Mouse (Mus musculus): ENCODE measurements around the gene Wdr73. TPM values are rescaled to one million over a fixed set of nuclear protein-coding genes. Genes with fewer than 3 reads are reported as not detected.
A peak's percentile ranks its signal among the peaks of the same experiment; 100 is the strongest.
"Not testable (repeated sequence)": the region's sequence is repeated elsewhere in the genome, so short reads cannot be mapped to it uniquely, and the experiment has no call there.

Wdr73 gene
- polyA plus RNA-seq (2015; fragmentation: Nextera tagmentation; extraction: Ambion mirVana), result 26.3 and 27.4 TPM in 2 replicates

DNA sequence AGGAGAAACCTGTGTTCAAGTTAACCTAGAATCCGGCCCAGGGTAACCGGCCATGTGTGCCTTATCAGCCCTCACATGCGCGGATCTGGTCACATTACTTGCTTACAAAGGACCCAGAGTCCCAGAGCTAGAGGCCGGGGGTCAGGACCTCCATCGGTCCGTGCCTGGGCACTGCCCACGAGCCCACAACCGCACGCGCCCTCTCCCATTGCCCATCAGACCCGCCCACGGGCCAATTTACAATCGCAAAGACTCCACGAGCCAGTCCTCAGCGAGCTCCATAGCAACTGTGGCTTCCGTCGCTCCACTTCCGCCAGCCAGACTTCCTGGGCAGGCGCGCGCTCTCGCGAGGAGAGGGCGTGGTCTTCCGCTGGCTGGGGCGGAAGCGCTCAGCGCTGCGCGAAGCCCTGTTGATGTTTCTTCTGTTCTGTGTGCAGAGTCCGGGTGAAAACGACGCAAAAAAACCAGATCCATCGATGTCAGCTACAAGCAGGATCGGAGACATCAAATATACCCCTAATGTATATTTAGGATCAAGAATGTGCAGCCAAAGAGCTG lies at the start of gene Wdr73:
Gene Wdr73, minus strand, starts transcription at position 326 of the 558 bp plus-strand sequence.
- under 1% methylated on average over 36 of the region's 36 CpGs for WGBS
- ATAC-seq (ENCODE audit: insufficient number of reproducible peaks, low FRiP score, low TSS enrichment, low read depth), result peak; percentile 90
- H3K27me3 ChIP-seq, result no peaks in the 10 kb centered on the region
- peak within 1 kb of the TSS; percentile 87 for H3K4me3 ChIP-seq
- peak within 1 kb of the TSS; percentile 91 for H3K27ac ChIP-seq
- peak within 1 kb of the TSS; percentile 84 for H3K4me2 ChIP-seq
- peak within 1 kb of the TSS; percentile 69 for H3K9ac ChIP-seq
- peaks cover 31% of the 10 kb centered on the region for H3K36me3 ChIP-seq
- H3K4me1 ChIP-seq, result peaks cover 28% of the 10 kb centered on the region
- H3K9me3 ChIP-seq, result no peaks in the 10 kb centered on the region

DNA sequence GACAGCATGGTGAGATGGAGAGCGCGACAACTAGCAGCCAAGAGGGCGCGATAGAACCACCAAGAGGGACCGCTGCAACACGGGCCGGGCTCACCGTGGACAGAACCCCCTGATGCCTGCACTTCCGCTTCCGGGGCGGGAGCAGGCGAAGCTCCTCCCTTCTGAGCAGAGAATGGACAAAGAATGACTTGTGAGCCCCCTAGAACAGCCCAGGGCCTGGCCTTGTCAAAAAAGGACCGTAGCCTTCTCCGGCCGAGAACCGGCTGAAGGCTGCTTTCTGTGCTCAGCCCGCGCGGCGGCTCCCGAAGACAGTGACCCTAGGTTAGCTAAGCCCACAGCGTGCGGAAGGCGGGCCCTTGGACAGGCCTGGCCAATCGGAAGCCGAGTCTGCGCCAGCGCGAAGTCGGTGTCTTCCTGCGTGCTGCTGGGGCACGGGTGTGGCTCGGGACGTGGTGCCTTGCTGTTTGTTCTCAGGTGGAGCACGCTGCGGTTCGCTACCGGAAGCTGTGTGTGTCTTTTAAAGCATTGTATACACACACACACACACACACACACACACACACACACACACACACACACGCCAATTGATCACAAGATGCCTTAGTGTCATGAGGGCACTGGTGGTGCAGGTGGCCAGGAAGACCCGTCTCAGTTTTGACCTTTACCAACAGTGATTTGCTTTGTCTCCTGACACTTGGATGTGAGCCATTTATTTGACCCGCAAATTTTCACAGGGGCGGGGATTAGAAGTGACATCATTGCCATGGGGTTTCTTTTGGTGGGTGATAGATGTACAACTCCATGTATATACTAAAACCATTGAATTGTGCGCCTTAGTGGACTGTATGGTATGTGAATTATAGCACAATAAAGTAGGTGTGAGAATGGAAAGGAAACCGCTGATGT lies 46.6 kb upstream of the Wdr73 start, which contains the start of gene Sec11a:
Gene Sec11a, minus strand, starts transcription at position 336 of the 906 bp plus-strand sequence.
- peak within 1 kb of the TSS; percentile 97 for H3K27ac ChIP-seq
- WGBS, result 1% methylated on average over 44 of the region's 44 CpGs
- H3K9ac ChIP-seq, result peak within 1 kb of the TSS; percentile 80
- H3K36me3 ChIP-seq, result peaks cover 2% of the 10 kb centered on the region; the same call in 1 of the 2 replicates
- no peaks in the 10 kb centered on the region for H3K27me3 ChIP-seq
- peak within 1 kb of the TSS; percentile 58 for H3K4me2 ChIP-seq
- H3K4me3 ChIP-seq, result peak within 1 kb of the TSS; percentile 82
- peaks cover 13% of the 10 kb centered on the region; the same call in 1 of the 2 replicates for H3K4me1 ChIP-seq
- H3K9me3 ChIP-seq, result no peaks in the 10 kb centered on the region
- peak; percentile 97 for ATAC-seq (ENCODE audit: insufficient number of reproducible peaks, low FRiP score, low TSS enrichment, low read depth)

DNA sequence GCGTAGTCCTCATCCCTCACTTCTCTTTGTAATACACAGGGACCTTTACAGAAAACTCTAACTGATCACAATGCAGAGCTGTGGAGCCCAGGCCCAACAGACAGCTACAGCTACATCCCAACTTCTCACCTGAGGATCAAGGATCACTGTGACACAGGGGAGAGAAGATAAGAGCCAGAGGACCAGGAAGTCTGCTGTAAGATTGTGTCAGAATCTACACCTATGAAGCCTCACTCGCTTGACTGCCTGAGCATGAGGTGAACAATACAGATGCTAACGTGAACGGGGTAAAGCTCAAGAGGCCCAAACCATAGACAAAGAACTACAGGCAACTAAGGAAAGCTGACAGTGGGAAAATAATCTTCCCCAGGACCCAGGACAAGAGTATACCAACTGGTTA lies 38.7 kb upstream of the Wdr73 start:
- Histone ChIP-seq H3K9me3 (no peaks in the 10 kb centered on the region), H3K9ac (no peak overlapping the region), H3K27ac (no peak overlapping the region), H3K36me3 (peaks cover 12% of the 10 kb centered on the region), H3K4me3 (no peak overlapping the region), H3K27me3 (no peaks in the 10 kb centered on the region), H3K4me2 (no peak overlapping the region), H3K4me1 (no peaks in the 10 kb centered on the region)
- WGBS, result 96% methylated on average over 4 of the region's 4 CpGs
- no peak for ATAC-seq (ENCODE audit: insufficient number of reproducible peaks, low FRiP score, low TSS enrichment, low read depth)

DNA sequence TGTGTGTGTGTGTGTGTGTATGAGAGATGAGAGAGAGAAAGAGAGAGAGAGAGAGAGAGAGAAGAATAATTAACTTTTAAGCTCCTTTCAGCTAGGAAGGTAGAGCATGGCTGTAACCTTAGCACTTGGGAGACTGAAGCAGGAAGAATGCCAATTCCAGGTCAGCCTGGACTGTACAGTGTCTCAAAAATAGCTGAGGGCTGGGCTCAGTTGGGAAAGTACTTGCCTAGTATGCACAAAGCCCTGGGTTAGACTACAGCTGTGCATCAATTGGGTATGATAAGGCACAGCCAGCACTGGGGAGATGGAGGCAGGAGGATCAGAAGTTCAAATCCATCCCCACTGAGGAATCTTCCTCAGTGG lies 36.2 kb upstream of the Wdr73 start:
- H3K4me1 ChIP-seq; H3K27ac ChIP-seq; H3K4me3 ChIP-seq; H3K9me3 ChIP-seq; H3K9ac ChIP-seq; H3K4me2 ChIP-seq; ATAC-seq (ENCODE audit: insufficient number of reproducible peaks, low FRiP score, low TSS enrichment, low read depth); H3K27me3 ChIP-seq: not testable (repeated sequence)
- H3K36me3 ChIP-seq, result peaks cover 21% of the 10 kb centered on the region

DNA sequence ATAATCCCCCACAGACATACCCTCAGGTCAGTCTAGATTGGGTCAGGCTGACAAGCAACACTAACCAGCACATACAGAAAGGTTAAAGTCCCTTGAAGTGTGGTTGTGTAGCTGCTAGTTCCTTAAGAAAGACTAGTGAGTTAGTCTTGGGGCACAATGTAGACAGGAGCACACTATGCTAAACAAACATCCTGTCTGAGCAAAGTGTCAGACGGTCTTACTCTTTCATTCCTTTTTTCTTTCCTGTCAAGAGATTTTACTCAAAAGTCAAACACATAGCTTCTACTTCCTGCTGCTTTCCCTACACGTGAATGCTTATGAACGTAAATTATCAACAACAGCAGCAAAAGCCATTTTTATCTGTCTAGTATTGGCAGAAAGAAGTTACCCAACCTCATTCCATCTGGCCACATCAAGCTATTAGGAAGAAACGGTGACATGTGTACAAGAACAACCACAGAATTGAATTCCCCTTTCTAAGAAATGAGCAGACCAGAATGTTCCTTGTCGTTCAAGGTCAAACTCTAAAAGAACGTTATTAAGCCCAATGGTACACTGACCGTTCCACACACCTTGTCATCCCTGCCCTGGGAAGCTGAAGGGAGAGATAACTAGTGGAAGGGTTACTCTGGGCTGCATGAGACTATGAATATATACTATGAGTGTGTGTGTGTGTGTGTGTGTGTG lies 35.7 kb upstream of the Wdr73 start:
- WGBS, result 65% methylated on average over 7 of the region's 7 CpGs

DNA sequence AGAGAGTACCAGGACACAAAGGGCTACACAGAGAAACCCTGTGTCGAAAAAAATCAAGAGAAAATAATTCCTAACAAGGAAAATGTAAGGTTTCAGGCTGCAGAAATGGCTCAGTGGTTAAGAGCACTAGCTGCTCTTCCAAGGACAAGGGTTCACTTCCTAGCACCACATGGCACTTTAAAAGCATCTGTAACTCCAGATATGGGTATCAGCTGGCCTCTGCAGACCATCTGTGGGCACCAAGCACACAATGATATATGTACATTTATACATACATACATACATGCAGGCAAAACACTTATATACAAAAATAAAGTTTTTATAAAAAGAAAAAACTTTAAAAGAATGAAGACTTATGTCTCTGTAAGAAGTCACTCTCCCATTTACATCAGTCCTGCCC lies 34.8 kb upstream of the Wdr73 start:
- no peak for ATAC-seq (ENCODE audit: insufficient number of reproducible peaks, low FRiP score, low TSS enrichment, low read depth)
- Histone ChIP-seq H3K9ac (no peak overlapping the region), H3K4me3 (no peak overlapping the region), H3K36me3 (peaks cover 33% of the 10 kb centered on the region), H3K9me3 (no peaks in the 10 kb centered on the region), H3K4me1 (no peaks in the 10 kb centered on the region), H3K27me3 (no peaks in the 10 kb centered on the region), H3K4me2 (no peak overlapping the region), H3K27ac (no peak overlapping the region)
- 97% methylated on average over 1 of the region's 1 CpGs for WGBS

More for the DNA sequence above, 35.7 kb upstream of the Wdr73 start:
- H3K4me2 ChIP-seq; H3K9me3 ChIP-seq; H3K9ac ChIP-seq; ATAC-seq (ENCODE audit: insufficient number of reproducible peaks, low FRiP score, low TSS enrichment, low read depth); H3K27me3 ChIP-seq; H3K4me1 ChIP-seq; H3K4me3 ChIP-seq; H3K27ac ChIP-seq: not testable (repeated sequence)
- H3K36me3 ChIP-seq, result peaks cover 25% of the 10 kb centered on the region

DNA sequence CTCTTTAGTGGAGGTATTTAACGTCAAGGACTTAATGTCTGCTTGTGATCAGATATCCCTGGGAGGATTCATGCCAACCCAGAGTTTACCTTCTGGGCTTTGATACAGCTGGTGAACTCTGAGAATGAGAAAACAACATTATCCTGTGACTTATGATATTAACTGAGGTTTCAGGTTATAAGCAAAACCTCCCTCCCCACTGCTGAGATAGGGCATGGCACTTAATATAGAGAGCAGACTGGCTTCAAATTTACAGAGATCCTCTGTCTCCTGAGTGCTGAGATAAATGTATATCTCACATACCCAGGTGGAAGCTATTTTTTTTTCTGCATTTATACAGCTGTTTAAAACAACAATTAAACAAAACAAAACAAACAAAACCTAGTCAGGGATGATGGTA lies 31.7 kb upstream of the Wdr73 start:
- no peak overlapping the region for H3K9ac ChIP-seq
- no peaks in the 10 kb centered on the region for H3K9me3 ChIP-seq
- H3K4me3 ChIP-seq, result no peak overlapping the region
- no peaks in the 10 kb centered on the region for H3K27me3 ChIP-seq
- peaks cover 32% of the 10 kb centered on the region for H3K36me3 ChIP-seq
- H3K27ac ChIP-seq, result no peak overlapping the region
- no peak overlapping the region for H3K4me2 ChIP-seq
- 79% methylated on average over 1 of the region's 1 CpGs for WGBS
- H3K4me1 ChIP-seq, result no peaks in the 10 kb centered on the region
- no peak for ATAC-seq (ENCODE audit: insufficient number of reproducible peaks, low FRiP score, low TSS enrichment, low read depth)

DNA sequence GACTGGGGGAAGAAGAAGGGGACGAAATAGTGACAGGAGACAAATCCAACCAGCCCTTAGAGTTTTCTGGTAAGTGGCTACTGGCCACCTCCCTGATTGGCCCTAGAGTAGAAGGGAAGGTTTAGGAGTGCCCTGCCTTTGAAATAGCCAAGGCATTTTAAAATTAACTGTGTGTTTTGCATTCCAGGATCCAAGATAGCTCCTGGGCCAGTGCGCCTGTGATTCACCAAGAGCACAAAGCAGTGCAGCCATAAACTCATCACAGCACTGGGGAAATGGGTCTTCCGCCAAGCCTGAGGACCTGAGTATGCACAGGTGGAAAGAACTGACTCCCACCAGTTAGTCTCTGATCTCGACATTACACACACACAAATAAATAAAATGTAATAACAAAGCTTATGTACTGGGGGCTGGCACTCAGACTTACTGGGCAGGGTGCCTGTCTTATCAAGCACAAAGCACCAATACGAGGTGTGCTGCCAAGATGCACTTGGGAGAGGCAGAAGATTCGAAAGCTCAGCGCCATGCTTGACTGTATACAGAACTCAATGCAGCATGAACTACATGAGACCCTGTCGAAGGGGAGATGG lies 30.6 kb upstream of the Wdr73 start:
- Histone ChIP-seq H3K9me3 (no peaks in the 10 kb centered on the region), H3K9ac (no peak overlapping the region), H3K4me1 (no peaks in the 10 kb centered on the region), H3K4me3 (no peak overlapping the region), H3K36me3 (peaks cover 39% of the 10 kb centered on the region), H3K4me2 (no peak overlapping the region), H3K27me3 (no peaks in the 10 kb centered on the region), H3K27ac (no peak overlapping the region)
- no peak for ATAC-seq (ENCODE audit: insufficient number of reproducible peaks, low FRiP score, low TSS enrichment, low read depth)
- 92% methylated on average over 8 of the region's 8 CpGs for WGBS

DNA sequence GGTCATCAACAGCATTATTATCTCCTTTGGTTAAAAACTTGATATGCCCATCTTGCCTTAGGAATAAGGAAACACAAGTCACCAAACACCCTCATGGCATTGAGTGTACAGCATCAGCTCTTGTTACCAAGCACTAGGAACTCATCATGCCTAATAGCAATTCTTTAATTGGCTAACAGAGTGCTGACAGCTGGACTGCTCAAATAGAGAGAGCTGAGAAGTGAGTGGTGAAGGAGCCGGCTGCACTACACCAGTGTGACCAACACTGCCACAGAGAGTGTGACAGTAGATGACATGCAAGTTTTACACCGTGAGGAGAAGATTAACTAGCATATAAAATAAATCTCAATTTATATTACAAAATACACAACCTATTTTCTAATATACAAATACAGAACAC lies 22.1 kb upstream of the Wdr73 start:
- no peak for ATAC-seq (ENCODE audit: insufficient number of reproducible peaks, low FRiP score, low TSS enrichment, low read depth)

DNA sequence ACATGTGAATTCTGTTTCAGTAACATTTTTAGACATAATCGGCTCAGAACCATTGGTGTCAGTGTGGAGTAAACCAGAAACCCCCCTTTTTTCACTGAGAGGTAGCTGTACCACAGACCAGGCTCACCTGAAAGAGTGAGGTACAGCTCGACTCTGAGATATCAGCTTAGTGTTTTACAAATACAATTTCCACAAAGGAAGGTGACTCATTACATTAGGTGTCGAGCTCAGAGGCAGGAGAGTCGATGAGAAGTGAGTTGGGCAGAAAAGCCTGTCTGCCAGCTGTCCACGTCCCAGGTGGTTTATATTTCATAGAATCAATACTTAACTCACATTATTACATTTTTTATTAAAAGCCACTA lies 18.6 kb upstream of the Wdr73 start:
- H3K4me2 ChIP-seq, result no peak overlapping the region
- H3K4me1 ChIP-seq, result no peaks in the 10 kb centered on the region
- H3K27me3 ChIP-seq, result no peaks in the 10 kb centered on the region
- no peak overlapping the region for H3K4me3 ChIP-seq
- no peaks in the 10 kb centered on the region for H3K9me3 ChIP-seq
- no peak overlapping the region for H3K9ac ChIP-seq
- 67% methylated on average over 5 of the region's 5 CpGs for WGBS
- no peak for ATAC-seq (ENCODE audit: insufficient number of reproducible peaks, low FRiP score, low TSS enrichment, low read depth)
- no peak overlapping the region for H3K27ac ChIP-seq
- H3K36me3 ChIP-seq, result peaks cover 70% of the 10 kb centered on the region

More for the DNA sequence above, 22.1 kb upstream of the Wdr73 start:
- H3K4me1 ChIP-seq, result no peaks in the 10 kb centered on the region
- H3K27ac ChIP-seq, result no peak overlapping the region
- 81% methylated on average over 2 of the region's 2 CpGs for WGBS
- H3K4me3 ChIP-seq, result no peak overlapping the region
- peaks cover 67% of the 10 kb centered on the region for H3K36me3 ChIP-seq
- H3K4me2 ChIP-seq, result no peak overlapping the region
- no peak overlapping the region for H3K9ac ChIP-seq
- no peaks in the 10 kb centered on the region for H3K9me3 ChIP-seq
- no peaks in the 10 kb centered on the region for H3K27me3 ChIP-seq

DNA sequence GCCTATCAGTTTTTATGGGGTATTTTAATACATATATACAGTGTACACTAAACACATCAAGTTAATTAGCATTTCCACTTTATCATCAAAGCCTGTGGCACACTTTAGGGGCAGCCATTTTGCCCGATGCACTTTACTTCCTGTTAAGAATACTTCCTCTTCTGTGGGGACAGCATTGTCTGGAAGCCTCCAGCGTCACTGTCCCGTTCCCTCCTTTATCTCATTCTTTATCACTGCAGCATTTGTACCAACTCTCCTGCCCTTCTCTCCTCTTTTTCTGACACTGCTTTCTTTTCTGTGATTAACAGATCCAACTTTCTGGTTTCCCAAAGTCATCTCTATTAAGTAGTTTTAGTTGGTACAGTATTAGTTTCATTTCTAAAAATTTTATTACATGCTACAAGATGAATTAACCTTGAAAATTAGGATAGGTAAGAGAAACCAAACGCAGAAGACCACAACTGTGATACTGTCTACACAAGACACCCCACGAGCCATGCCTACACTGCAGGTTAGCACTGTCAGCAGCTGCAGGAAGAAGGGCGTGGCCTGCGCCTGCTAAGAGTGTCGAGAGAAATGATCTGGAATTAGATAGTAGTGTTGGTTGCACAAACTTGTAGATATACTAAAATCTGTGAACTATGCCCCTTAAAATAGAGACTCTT lies 18.0 kb upstream of the Wdr73 start:
- no peak overlapping the region for H3K27ac ChIP-seq
- WGBS, result 73% methylated on average over 8 of the region's 8 CpGs
- no peak overlapping the region for H3K4me3 ChIP-seq
- H3K27me3 ChIP-seq, result no peaks in the 10 kb centered on the region
- ATAC-seq (ENCODE audit: insufficient number of reproducible peaks, low FRiP score, low TSS enrichment, low read depth), result no peak
- H3K4me2 ChIP-seq, result no peak overlapping the region
- no peaks in the 10 kb centered on the region for H3K9me3 ChIP-seq
- H3K9ac ChIP-seq, result no peak overlapping the region
- no peaks in the 10 kb centered on the region for H3K4me1 ChIP-seq
- peaks cover 70% of the 10 kb centered on the region for H3K36me3 ChIP-seq

Measured in limb, embryonic 15.5 days (tissue).